Mouse (Mus musculus): ENCODE data around the gene Ubiad1.

DNA sequence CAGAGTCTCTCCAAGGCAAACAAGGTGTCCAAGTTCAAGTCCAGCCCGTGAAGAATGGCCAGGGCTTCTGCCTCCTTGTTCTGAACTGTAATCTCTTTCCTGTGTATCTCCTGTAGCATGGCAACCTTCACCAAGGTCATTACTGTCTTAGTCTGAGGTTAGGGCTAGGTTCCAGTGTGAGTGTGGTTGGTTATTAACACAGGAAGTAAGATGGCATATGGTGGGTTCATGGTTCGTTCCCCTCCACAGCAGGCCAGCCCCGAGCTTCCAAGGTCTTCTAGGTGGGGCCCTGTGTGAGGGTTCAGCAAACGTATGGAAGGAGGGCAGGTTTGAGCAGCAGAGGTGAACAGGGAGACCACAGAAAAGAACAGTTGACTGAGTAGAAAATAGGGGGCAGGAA lies 12.1 kb downstream of the Ubiad1 start:
- no peak for TF ChIP-seq TAL1 (IDR thresholded peaks at IDR 0.05; ENCODE audit: low read length)
- no peak for TF ChIP-seq GATA1 (IDR thresholded peaks at IDR 0.05; ENCODE audit: low read length)
